Mouse (Mus musculus) heart, embryonic 15.5 days (tissue): ENCODE results near the gene Tbcc. TPM values are rescaled to one million over a fixed set of nuclear protein-coding genes. Genes with fewer than 3 reads are reported as not detected.
A peak's percentile ranks its signal among the peaks of the same experiment; 100 is the strongest.

Experiments used
- ATAC-seq: fragments of 200-750 bp; cut with Nextera tagmentation; replicated peaks from 2 replicates; pipeline ENCODE4 v1.8.0; 2017; ENCODE audit warnings: low read depth, moderate TSS enrichment; ENCODE audit not compliant: insufficient number of reproducible peaks, insufficient read depth, low FRiP score
- H3K27ac ChIP-seq: fragments of 300-500 bp; sonication (generic); 2 replicates; pipeline ENCODE4 v1.5.1; 2015; ENCODE audit warnings: mild to moderate bottlenecking, inconsistent platforms
- H3K27me3 ChIP-seq: fragments of 300-500 bp; sonication (generic); 2 replicates; pipeline ENCODE4 v1.6.1; 2015; ENCODE audit warnings: inconsistent platforms
- H3K36me3 ChIP-seq: fragments of 300-500 bp; sonication (generic); 2 replicates; pipeline ENCODE4 v1.6.1; 2015; ENCODE audit warnings: mild to moderate bottlenecking, inconsistent platforms
- H3K4me1 ChIP-seq: fragments of 300-500 bp; sonication (generic); replicated peaks from 2 replicates; pipeline ENCODE4 v1.6.1; 2015; ENCODE audit warnings: inconsistent platforms
- H3K4me2 ChIP-seq: fragments of 300-500 bp; sonication (generic); 2 replicates; pipeline ENCODE4 v1.6.1; 2015; ENCODE audit warnings: inconsistent platforms, mild to moderate bottlenecking, moderate library complexity
- H3K4me3 ChIP-seq: fragments of 300-500 bp; sonication (generic); 2 replicates; pipeline ENCODE4 v1.5.1; 2015; ENCODE audit warnings: mild to moderate bottlenecking, inconsistent platforms
- H3K9ac ChIP-seq: fragments of 300-500 bp; sonication (generic); 2 replicates; pipeline ENCODE4 v1.6.1; 2015; ENCODE audit warnings: mild to moderate bottlenecking, inconsistent platforms
- H3K9me3 ChIP-seq: fragments of 300-500 bp; sonication (generic); replicated peaks from 2 replicates; pipeline ENCODE4 v1.6.1; 2016; ENCODE audit warnings: inconsistent platforms
- WGBS: fragments of 180-500 bp; shearing (Covaris S2); methylation state at CpG from one replicate; pipeline ENCODE4 v1.1.7; 2015; ENCODE audit warnings: mixed read lengths; 5-methylcytosine and 5-hydroxymethylcytosine counted together
- polyA plus RNA-seq: library from polyadenylated mRNA; unstranded; fragments of >200 nt; fragmentation: Nextera tagmentation; extraction: Ambion mirVana; gene quantifications from 2 replicates; pipeline ENCODE4 v1.2.1, GENCODE M21; 2015

Tbcc gene
- polyA plus RNA-seq, 1 experiment from 2014 or later, result 41.9 TPM

GRCm38 (mm10) chr17:46885218-46885909 lies 5.1 kb upstream of the Tbcc start:
- no peak overlapping the region for H3K27ac ChIP-seq
- 47% methylated on average over 11 of the region's 11 CpGs for WGBS
- peaks cover 15% of the 10 kb centered on the region for H3K4me1 ChIP-seq
- H3K4me3 ChIP-seq, result no peak overlapping the region
- no peak for ATAC-seq
- no peaks in the 10 kb centered on the region for H3K9me3 ChIP-seq
- H3K27me3 ChIP-seq, result no peaks in the 10 kb centered on the region
- H3K36me3 ChIP-seq, result no peaks in the 10 kb centered on the region
- peak overlapping the region; percentile 35; the same call in 1 of the 2 replicates for H3K4me2 ChIP-seq
- 0 out of 2 replicates have a peak overlapping the region, but pooled peaks have one; percentile 23 for H3K9ac ChIP-seq

- Histone ChIP-seq H3K27ac (no peak overlapping the region), H3K27me3 (no peaks in the 10 kb centered on the region), H3K4me3 (no peak overlapping the region), H3K4me2 (peak overlapping the region; percentile 35), H3K9me3 (no peaks in the 10 kb centered on the region), H3K9ac (0 out of 2 replicates have a peak overlapping the region, but pooled peaks have one; percentile 23), H3K4me1 (peaks cover 15% of the 10 kb centered on the region), H3K36me3 (no peaks in the 10 kb centered on the region)
- no peak for ATAC-seq
- 20% methylated on average over 17 of the region's 17 CpGs for WGBS
Observed at GRCm38 (mm10) chr17:46885910-46886643, 4.4 kb upstream of the Tbcc start.

GRCm38 (mm10) chr17:46888511-46889212 lies 1.8 kb upstream of the Tbcc start:
- Histone ChIP-seq H3K4me2 (peak overlapping the region; percentile 92), H3K27ac (peak overlapping the region; percentile 95), H3K36me3 (no peaks in the 10 kb centered on the region), H3K4me1 (peaks cover 39% of the 10 kb centered on the region), H3K4me3 (peak overlapping the region; percentile 62), H3K9ac (peak overlapping the region; percentile 79), H3K9me3 (no peaks in the 10 kb centered on the region), H3K27me3 (no peaks in the 10 kb centered on the region)
- ATAC-seq, result no peak
- WGBS, result 32% methylated on average over 16 of the region's 16 CpGs

GRCm38 (mm10) chr17:46889450-46890084 lies 917 bp upstream of the Tbcc start:
- H3K9me3 ChIP-seq, result no peaks in the 10 kb centered on the region
- H3K4me2 ChIP-seq, result peak overlapping the region; percentile 92
- ATAC-seq, result peak; percentile 29
- H3K9ac ChIP-seq, result peak overlapping the region; percentile 79
- H3K36me3 ChIP-seq, result peaks cover 3% of the 10 kb centered on the region; the same call in 1 of the 2 replicates
- H3K4me1 ChIP-seq, result peaks cover 41% of the 10 kb centered on the region
- H3K27me3 ChIP-seq, result no peaks in the 10 kb centered on the region
- H3K4me3 ChIP-seq, result peak overlapping the region; percentile 62
- peak overlapping the region; percentile 95 for H3K27ac ChIP-seq
- under 1% methylated on average over 44 of the region's 44 CpGs for WGBS

GRCm38 (mm10) chr17:46890843-46891594 lies 535 bp downstream of the Tbcc start:
- peak overlapping the region; percentile 82 for H3K27ac ChIP-seq
- peak overlapping the region; percentile 62 for H3K4me3 ChIP-seq
- ATAC-seq, result peak; percentile 10
- H3K9me3 ChIP-seq, result no peaks in the 10 kb centered on the region
- under 1% methylated on average over 64 of the region's 64 CpGs for WGBS
- H3K36me3 ChIP-seq, result peaks cover 3% of the 10 kb centered on the region; the same call in 1 of the 2 replicates
- H3K4me1 ChIP-seq, result peaks cover 35% of the 10 kb centered on the region
- H3K4me2 ChIP-seq, result peak overlapping the region; percentile 86
- peak overlapping the region; percentile 70 for H3K9ac ChIP-seq
- H3K27me3 ChIP-seq, result no peaks in the 10 kb centered on the region

- Histone ChIP-seq H3K9me3 (no peaks in the 10 kb centered on the region), H3K4me3 (no peak overlapping the region), H3K9ac (no peak overlapping the region), H3K4me1 (peaks cover 26% of the 10 kb centered on the region), H3K4me2 (no peak overlapping the region), H3K27me3 (no peaks in the 10 kb centered on the region), H3K27ac (no peak overlapping the region), H3K36me3 (peaks cover 3% of the 10 kb centered on the region; the same call in 1 of the 2 replicates)
- WGBS, result 86% methylated on average over 9 of the region's 9 CpGs
- no peak for ATAC-seq
Observed at GRCm38 (mm10) chr17:46895426-46895825, 4.9 kb downstream of the Tbcc start.

- 41% methylated on average over 13 of the region's 13 CpGs for WGBS
- H3K9me3 ChIP-seq, result no peaks in the 10 kb centered on the region
- H3K4me1 ChIP-seq, result peaks cover 13% of the 10 kb centered on the region
- H3K27me3 ChIP-seq, result no peaks in the 10 kb centered on the region
- no peak overlapping the region for H3K4me2 ChIP-seq
- no peak for ATAC-seq
- no peak overlapping the region for H3K9ac ChIP-seq
- H3K27ac ChIP-seq, result no peak overlapping the region
- peaks cover 3% of the 10 kb centered on the region; the same call in 1 of the 2 replicates for H3K36me3 ChIP-seq
- H3K4me3 ChIP-seq, result no peak overlapping the region
Observed at GRCm38 (mm10) chr17:46897221-46897950, 6.9 kb downstream of the Tbcc start.

- ATAC-seq, result no peak
- no peak overlapping the region for H3K4me2 ChIP-seq
- no peaks in the 10 kb centered on the region; the same call in 1 of the 2 replicates for H3K4me1 ChIP-seq
- H3K27ac ChIP-seq, result no peak overlapping the region
- no peaks in the 10 kb centered on the region for H3K36me3 ChIP-seq
- WGBS, result 59% methylated on average over 2 of the region's 2 CpGs
- H3K9ac ChIP-seq, result no peak overlapping the region
- no peaks in the 10 kb centered on the region for H3K9me3 ChIP-seq
- H3K4me3 ChIP-seq, result no peak overlapping the region
- H3K27me3 ChIP-seq, result no peaks in the 10 kb centered on the region
Observed at GRCm38 (mm10) chr17:46900941-46901340, 10.5 kb downstream of the Tbcc start.

- no peak overlapping the region; the same call in 1 of the 2 replicates for H3K4me2 ChIP-seq
- ATAC-seq, result peak; percentile 69
- H3K27me3 ChIP-seq, result no peaks in the 10 kb centered on the region
- H3K27ac ChIP-seq, result no peak overlapping the region
- WGBS, result 23% methylated on average over 19 of the region's 19 CpGs
- no peak overlapping the region for H3K9ac ChIP-seq
- no peaks in the 10 kb centered on the region for H3K36me3 ChIP-seq
- H3K4me3 ChIP-seq, result no peak overlapping the region
- no peaks in the 10 kb centered on the region for H3K9me3 ChIP-seq
- H3K4me1 ChIP-seq, result no peaks in the 10 kb centered on the region; the same call in 1 of the 2 replicates
Observed at GRCm38 (mm10) chr17:46903876-46904490, 13.5 kb downstream of the Tbcc start.
